ENCODE assay signal across 15 mouse cellular contexts in the genomic region with DNA sequence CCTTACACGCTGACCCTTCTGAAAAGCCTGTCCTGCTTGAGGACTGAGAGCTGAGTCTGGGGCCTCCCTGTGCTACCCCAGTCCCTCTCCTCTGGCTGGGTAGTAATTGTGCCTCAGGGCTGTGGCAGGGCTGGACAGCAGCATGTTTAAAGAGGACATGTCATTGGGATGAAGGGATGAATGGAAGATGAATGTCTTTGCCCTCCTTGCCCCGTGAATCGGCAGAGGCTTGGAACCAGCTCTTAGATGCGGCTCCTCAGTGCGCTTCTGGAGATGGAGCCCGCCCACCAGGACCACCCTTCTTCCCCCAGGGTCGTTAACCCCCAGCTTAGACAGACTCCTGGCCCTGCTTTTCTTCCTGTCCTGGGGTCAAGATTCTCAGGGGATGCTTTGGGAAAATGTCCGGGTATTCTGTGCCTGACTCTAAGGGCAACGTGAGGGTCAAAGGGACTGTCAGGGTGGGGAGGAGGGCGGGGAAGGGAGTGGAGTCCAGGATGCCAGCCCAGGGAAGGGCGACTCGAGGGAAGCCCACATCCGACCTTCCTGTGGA. TPM values are rescaled to one million over a fixed set of nuclear protein-coding genes. Genes with fewer than 3 reads are reported as not detected.
DNase-seq lines count a peak whose midpoint lies in the region; ATAC-seq and TF ChIP-seq lines count a peak whose summit lies in the region.
"Had no signal": no experiment of that assay in that cellular context is flagged by ENCODE, and none has a peak within 500 bp of the region (broad histone marks: within the 10 kb centered on the region; RNA-seq: fewer than 3 reads in every experiment).

No protein-coding gene starts in this region.

- no peak overlapping the region for H3K9ac ChIP-seq in hindbrain, embryonic 11.5 days (ENCODE audit: low read depth, low read length)
- peak overlapping the region; percentile 52 for H3K9ac ChIP-seq in embryonic facial prominence, embryonic 13.5 days
- no peak overlapping the region for H3K9ac ChIP-seq in neural tube, embryonic 11.5 days (ENCODE audit: low read length)

- peak overlapping the region; percentile 74 for H3K27ac ChIP-seq in hindbrain, embryonic 10.5 days
- H3K27ac ChIP-seq in hindbrain, embryonic 11.5 days (ENCODE audit: low read depth, low read length), result no peak overlapping the region
- peak overlapping the region; percentile 55; the same call in 1 of the 2 replicates for H3K27ac ChIP-seq in cortical plate, adult 2 months (ENCODE audit: insufficient read depth, low read length)
- H3K27ac ChIP-seq in embryonic facial prominence, embryonic 13.5 days, result peak overlapping the region; percentile 93
- H3K27ac ChIP-seq in neural tube, embryonic 11.5 days (ENCODE audit: low read depth, low read length), result no peak overlapping the region

- no peak overlapping the region for H3K4me3 ChIP-seq in hindbrain, embryonic 10.5 days
- H3K4me3 ChIP-seq in hindbrain, embryonic 11.5 days (ENCODE audit: low read depth, low read length), result no peak overlapping the region
- no peak overlapping the region for H3K4me3 ChIP-seq in cortical plate, adult 2 months (ENCODE audit: insufficient read depth, low read length)
- no peak overlapping the region for H3K4me3 ChIP-seq in embryonic facial prominence, embryonic 13.5 days
- no peak overlapping the region for H3K4me3 ChIP-seq in neural tube, embryonic 11.5 days (ENCODE audit: low read depth, low read length)

- H3K36me3 ChIP-seq in hindbrain, embryonic 10.5 days, result peaks cover under 1% of the 10 kb centered on the region; the same call in 1 of the 2 replicates
- no peaks in the 10 kb centered on the region for H3K36me3 ChIP-seq in hindbrain, embryonic 11.5 days (ENCODE audit: control insufficient read depth, insufficient read depth, low read length)
- peaks cover 39% of the 10 kb centered on the region for H3K36me3 ChIP-seq in embryonic facial prominence, embryonic 13.5 days
- no peaks in the 10 kb centered on the region; the same call in 1 of the 2 replicates for H3K36me3 ChIP-seq in neural tube, embryonic 11.5 days (ENCODE audit: control insufficient read depth, insufficient read depth, low read length)

- ATAC-seq in hindbrain, embryonic 11.5 days (ENCODE audit: low FRiP score), result no peak
- no peak for ATAC-seq in embryonic facial prominence, embryonic 13.5 days (ENCODE audit: insufficient number of reproducible peaks, insufficient read depth, low FRiP score, low TSS enrichment, low read depth)
- no peak; the same call in 1 of the 2 replicates for ATAC-seq in neural tube, embryonic 11.5 days (ENCODE audit: insufficient read depth, low FRiP score, low TSS enrichment)
- ATAC-seq in inflammation-experienced regulatory T-cells, adult 6 months, result no peak

- no peaks in the 10 kb centered on the region for H3K9me3 ChIP-seq in hindbrain, embryonic 10.5 days
- no peaks in the 10 kb centered on the region for H3K9me3 ChIP-seq in hindbrain, embryonic 11.5 days (ENCODE audit: control insufficient read depth, low read length)
- H3K9me3 ChIP-seq in embryonic facial prominence, embryonic 13.5 days, result no peaks in the 10 kb centered on the region
- no peaks in the 10 kb centered on the region for H3K9me3 ChIP-seq in neural tube, embryonic 11.5 days (ENCODE audit: control insufficient read depth, low read length)

- H3K4me1 ChIP-seq in hindbrain, embryonic 10.5 days (replicated peaks), result peaks cover 36% of the 10 kb centered on the region
- no peaks in the 10 kb centered on the region; the same call in 1 of the 2 replicates for H3K4me1 ChIP-seq in hindbrain, embryonic 11.5 days (replicated peaks; ENCODE audit: control insufficient read depth, insufficient read depth, low read length)
- peaks cover 11% of the 10 kb centered on the region for H3K4me1 ChIP-seq in cortical plate, adult 2 months (ENCODE audit: control insufficient read depth, insufficient read depth, low read length)
- H3K4me1 ChIP-seq in embryonic facial prominence, embryonic 13.5 days, result peaks cover 60% of the 10 kb centered on the region
- H3K4me1 ChIP-seq in neural tube, embryonic 11.5 days (ENCODE audit: control insufficient read depth, insufficient read depth, low read length), result peaks cover 8% of the 10 kb centered on the region

- TF ChIP-seq CTCF in cortical plate, adult 2 months (IDR thresholded peaks at IDR 0.05; ENCODE audit: extremely low read depth, insufficient read depth, low read length), result no peak

- TF ChIP-seq POLR2A in cortical plate, adult 2 months (IDR thresholded peaks at IDR 0.05; ENCODE audit: extremely low read depth, insufficient read depth, low read length), result no peak

- 24% methylated on average over 13 of the region's 13 CpGs for WGBS in hindbrain, embryonic 10.5 days
- WGBS in hindbrain, embryonic 11.5 days, result 14% methylated on average over 13 of the region's 13 CpGs
- 24% methylated on average over 13 of the region's 13 CpGs for WGBS in embryonic facial prominence, embryonic 13.5 days
- WGBS in neural tube, embryonic 11.5 days, result 13% methylated on average over 13 of the region's 13 CpGs

- H3K27me3 ChIP-seq in hindbrain, embryonic 10.5 days (ENCODE audit: insufficient read depth, poor library complexity, severe bottlenecking), result peaks cover 7% of the 10 kb centered on the region
- peaks cover 2% of the 10 kb centered on the region; the same call in 1 of the 2 replicates for H3K27me3 ChIP-seq in hindbrain, embryonic 11.5 days (ENCODE audit: control insufficient read depth, insufficient read depth, low read length)
- no peaks in the 10 kb centered on the region for H3K27me3 ChIP-seq in embryonic facial prominence, embryonic 13.5 days
- no peaks in the 10 kb centered on the region for H3K27me3 ChIP-seq in neural tube, embryonic 11.5 days (ENCODE audit: control insufficient read depth, insufficient read depth, low read length)

- no peak overlapping the region for H3K4me2 ChIP-seq in hindbrain, embryonic 11.5 days (replicated peaks; ENCODE audit: low read depth, low read length)
- 0 out of 2 replicates have a peak overlapping the region, but pooled peaks have one; percentile 9 for H3K4me2 ChIP-seq in embryonic facial prominence, embryonic 13.5 days
- no peak overlapping the region for H3K4me2 ChIP-seq in neural tube, embryonic 11.5 days (ENCODE audit: low read depth)
- H3K4me2 ChIP-seq: liver, embryonic 11.5 days had no signal

- peak; percentile 48 for DNase-seq in hindbrain, embryonic 10.5 days (ENCODE audit: low spot score)
- DNase-seq in hindbrain, embryonic 11.5 days (ENCODE audit: low spot score), result no peak
- peak; percentile 50 for DNase-seq in neural tube, embryonic 11.5 days (ENCODE audit: low spot score)
- no peak for DNase-seq in kidney, adult 11 months
- no peak for DNase-seq in adrenal gland, adult 2 months
- DNase-seq: adrenal gland, postnatal 36 days; cerebellum, postnatal 10 days; gastrocnemius, postnatal 36 days; kidney, adult 18-20 months; lung, postnatal 14 days; thymus, postnatal 14 days had no signal

RNA-seq across cellular contexts. Expression of a gene that starts 23.1 kb away (rescaled TPM):
- 56.3 and 69.4 TPM in 2 replicates for polyA plus RNA-seq in hindbrain, embryonic 10.5 days (2016; fragmentation: Nextera tagmentation; extraction: Ambion mirVana)
- polyA plus RNA-seq in hindbrain, embryonic 11.5 days (2014; fragmentation: Nextera tagmentation; extraction: Ambion mirVana), result 42.4 and 49.0 TPM in 2 replicates
- 171 and 184 TPM in 2 replicates for polyA plus RNA-seq in cortical plate, adult 2 months (2012; rRNA removed)
- 48.6 and 54.2 TPM in 2 replicates for polyA plus RNA-seq in embryonic facial prominence, embryonic 13.5 days (2015; fragmentation: Nextera tagmentation; extraction: Ambion mirVana)
- polyA plus RNA-seq in neural tube, embryonic 11.5 days (2014; fragmentation: Nextera tagmentation; extraction: Ambion mirVana), result 57.0 TPM in 2 replicates
- 10 to 100 TPM; 52.5 to 84.8 (median 55.5) TPM for polyA plus RNA-seq in inflammation-experienced regulatory T-cells, adult 6 months (2017; shearing (Covaris generic))
- total RNA-seq in adrenal gland, adult 2 months (2021), result 10 to 100 TPM; 54.0 to 94.0 TPM
- 290 and 303 TPM in 2 replicates for polyA plus RNA-seq in adrenal gland, adult 2 months (2012; rRNA removed)

RNA-seq across cellular contexts. Expression of a gene that starts 24.2 kb away (rescaled TPM):
- 12.3 and 17.0 TPM in 2 replicates for polyA plus RNA-seq in hindbrain, embryonic 10.5 days (2016; fragmentation: Nextera tagmentation; extraction: Ambion mirVana)
- polyA plus RNA-seq in hindbrain, embryonic 11.5 days (2014; fragmentation: Nextera tagmentation; extraction: Ambion mirVana), result 17.4 and 22.6 TPM in 2 replicates
- polyA plus RNA-seq in cortical plate, adult 2 months (2012; rRNA removed), result 1,325 and 1,395 TPM in 2 replicates
- 31.9 and 32.4 TPM in 2 replicates for polyA plus RNA-seq in embryonic facial prominence, embryonic 13.5 days (2015; fragmentation: Nextera tagmentation; extraction: Ambion mirVana)
- 23.7 and 29.5 TPM in 2 replicates for polyA plus RNA-seq in neural tube, embryonic 11.5 days (2014; fragmentation: Nextera tagmentation; extraction: Ambion mirVana)
- not detected for polyA plus RNA-seq in inflammation-experienced regulatory T-cells, adult 6 months (2017; shearing (Covaris generic))
- total RNA-seq in adrenal gland, adult 2 months (2021), result 10 to 100 TPM; 15.8 to 22.5 TPM
- 114 and 144 TPM in 2 replicates for polyA plus RNA-seq in adrenal gland, adult 2 months (2012; rRNA removed)

RNA-seq across cellular contexts. Expression of a gene that starts 41.1 kb away (rescaled TPM):
- polyA plus RNA-seq in hindbrain, embryonic 10.5 days (2016; fragmentation: Nextera tagmentation; extraction: Ambion mirVana), result 488 and 544 TPM in 2 replicates
- 185 and 378 TPM in 2 replicates for polyA plus RNA-seq in hindbrain, embryonic 11.5 days (2014; fragmentation: Nextera tagmentation; extraction: Ambion mirVana)
- polyA plus RNA-seq in cortical plate, adult 2 months (2012; rRNA removed), result 256 and 268 TPM in 2 replicates
- polyA plus RNA-seq in embryonic facial prominence, embryonic 13.5 days (2015; fragmentation: Nextera tagmentation; extraction: Ambion mirVana), result 497 and 538 TPM in 2 replicates
- 330 and 385 TPM in 2 replicates for polyA plus RNA-seq in neural tube, embryonic 11.5 days (2014; fragmentation: Nextera tagmentation; extraction: Ambion mirVana)
- polyA plus RNA-seq in inflammation-experienced regulatory T-cells, adult 6 months (2017; shearing (Covaris generic)), result 100 to 1,000 TPM; 155 to 247 (median 208) TPM
- total RNA-seq in adrenal gland, adult 2 months (2021), result 100 to 1,000 TPM; 324 to 358 TPM
- polyA plus RNA-seq in adrenal gland, adult 2 months (2012; rRNA removed), result 317 and 318 TPM in 2 replicates

RNA-seq across cellular contexts. Expression of a gene that starts 41.8 kb away (rescaled TPM):
- polyA plus RNA-seq in hindbrain, embryonic 10.5 days (2016; fragmentation: Nextera tagmentation; extraction: Ambion mirVana), result 20.2 and 22.6 TPM in 2 replicates
- polyA plus RNA-seq in hindbrain, embryonic 11.5 days (2014; fragmentation: Nextera tagmentation; extraction: Ambion mirVana), result 14.6 and 17.7 TPM in 2 replicates
- polyA plus RNA-seq in cortical plate, adult 2 months (2012; rRNA removed), result 60.1 and 65.0 TPM in 2 replicates
- polyA plus RNA-seq in embryonic facial prominence, embryonic 13.5 days (2015; fragmentation: Nextera tagmentation; extraction: Ambion mirVana), result 25.6 and 31.2 TPM in 2 replicates
- polyA plus RNA-seq in neural tube, embryonic 11.5 days (2014; fragmentation: Nextera tagmentation; extraction: Ambion mirVana), result 22.1 and 23.8 TPM in 2 replicates
- polyA plus RNA-seq in inflammation-experienced regulatory T-cells, adult 6 months (2017; shearing (Covaris generic)), result 10 to 100 TPM; 17.4 to 21.7 (median 21.4) TPM
- total RNA-seq in adrenal gland, adult 2 months (2021), result 10 to 100 TPM; 81.1 to 82.9 TPM
- polyA plus RNA-seq in adrenal gland, adult 2 months (2012; rRNA removed), result 25.8 and 31.5 TPM in 2 replicates

RNA-seq across cellular contexts. Expression of a gene that starts 52.8 kb away (rescaled TPM):
- 41.4 and 66.7 TPM in 2 replicates for polyA plus RNA-seq in hindbrain, embryonic 10.5 days (2016; fragmentation: Nextera tagmentation; extraction: Ambion mirVana)
- polyA plus RNA-seq in hindbrain, embryonic 11.5 days (2014; fragmentation: Nextera tagmentation; extraction: Ambion mirVana), result 62.1 and 62.7 TPM in 2 replicates
- 931 and 1,007 TPM in 2 replicates for polyA plus RNA-seq in cortical plate, adult 2 months (2012; rRNA removed)
- polyA plus RNA-seq in embryonic facial prominence, embryonic 13.5 days (2015; fragmentation: Nextera tagmentation; extraction: Ambion mirVana), result 44.1 and 47.8 TPM in 2 replicates
- 59.8 and 65.6 TPM in 2 replicates for polyA plus RNA-seq in neural tube, embryonic 11.5 days (2014; fragmentation: Nextera tagmentation; extraction: Ambion mirVana)
- 10 to 100 TPM; 43.1 to 73.3 (median 57.4) TPM for polyA plus RNA-seq in inflammation-experienced regulatory T-cells, adult 6 months (2017; shearing (Covaris generic))
- total RNA-seq in adrenal gland, adult 2 months (2021), result 100 to 1,000 TPM; 152 to 167 TPM
- polyA plus RNA-seq in adrenal gland, adult 2 months (2012; rRNA removed), result 1,060 and 1,061 TPM in 2 replicates

Comparison
In these comparisons a context has a peak if more than half of its experiments do, and no peak if none do; other contexts are left out.
1. DNase-seq: peak in hindbrain, embryonic 10.5 days (single experiment) and neural tube, embryonic 11.5 days (single experiment); none in hindbrain, embryonic 11.5 days (single experiment), kidney, adult 11 months (single experiment) and adrenal gland, adult 2 months (single experiment).
2. H3K27ac ChIP-seq: peak in hindbrain, embryonic 10.5 days (single experiment), cortical plate, adult 2 months (single experiment) and embryonic facial prominence, embryonic 13.5 days (single experiment); none in hindbrain, embryonic 11.5 days (single experiment) and neural tube, embryonic 11.5 days (single experiment).
3. RNA of a gene that starts 24.2 kb away (polyA plus RNA-seq): 1,325 to 1,395 TPM in cortical plate, adult 2 months, 114 to 144 TPM in adrenal gland, adult 2 months, 31.9 to 32.4 TPM in embryonic facial prominence, embryonic 13.5 days, 23.7 to 29.5 TPM in neural tube, embryonic 11.5 days, 17.4 to 22.6 TPM in hindbrain, embryonic 11.5 days and 12.3 to 17.0 TPM in hindbrain, embryonic 10.5 days; not detected in inflammation-experienced regulatory T-cells, adult 6 months; every median in the first group is over 10 times any median in the second.